Mouse (Mus musculus): ENCODE data around the gene Hist1h2ak.
"Not testable (repeated sequence)": the region's sequence is repeated elsewhere in the genome, so short reads cannot be mapped to it uniquely, and the experiment has no call there.

Hist1h2ak gene

DNA sequence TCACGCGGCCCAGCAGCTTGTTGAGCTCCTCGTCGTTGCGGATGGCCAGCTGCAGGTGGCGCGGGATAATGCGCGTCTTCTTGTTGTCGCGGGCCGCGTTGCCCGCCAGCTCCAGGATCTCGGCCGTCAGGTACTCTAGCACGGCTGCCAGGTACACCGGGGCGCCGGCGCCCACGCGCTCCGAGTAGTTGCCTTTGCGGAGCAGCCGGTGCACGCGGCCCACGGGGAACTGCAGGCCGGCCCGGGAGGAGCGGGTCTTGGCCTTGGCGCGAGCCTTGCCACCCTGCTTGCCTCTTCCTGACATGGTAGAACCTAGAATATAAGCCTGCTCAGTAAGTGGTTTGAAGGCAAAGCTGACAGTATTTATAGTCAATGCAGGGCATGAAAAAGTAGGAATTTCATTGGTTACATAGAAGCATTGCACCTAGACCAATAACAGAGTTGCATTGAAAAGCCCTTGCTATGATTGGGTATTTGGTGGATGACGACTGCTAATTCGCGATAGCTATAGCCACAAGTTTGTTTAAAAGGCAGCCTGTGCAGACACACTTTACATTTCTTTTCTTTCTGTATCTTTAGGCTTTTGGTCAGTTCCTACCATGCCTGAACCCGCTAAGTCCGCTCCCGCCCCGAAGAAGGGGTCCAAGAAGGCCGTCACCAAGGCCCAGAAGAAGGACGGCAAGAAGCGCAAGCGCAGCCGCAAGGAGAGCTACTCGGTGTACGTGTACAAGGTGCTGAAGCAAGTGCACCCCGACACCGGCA, at the start of gene Hist1h2ak, which contains the start of gene Hist1h2bn:
Gene Hist1h2ak, minus strand, starts transcription at position 304 of the 762 bp plus-strand sequence.
Gene Hist1h2bn, plus strand, starts transcription at position 600 of the 762 bp plus-strand sequence.
- DNase-seq (ENCODE audit: low read depth, low spot score), result peak; percentile 90

GRCm38 (mm10) chr13:21803058-21803457, 49.4 kb upstream of the Hist1h2ak start:
- not testable (repeated sequence) for DNase-seq (ENCODE audit: low read depth, low spot score)

DNA sequence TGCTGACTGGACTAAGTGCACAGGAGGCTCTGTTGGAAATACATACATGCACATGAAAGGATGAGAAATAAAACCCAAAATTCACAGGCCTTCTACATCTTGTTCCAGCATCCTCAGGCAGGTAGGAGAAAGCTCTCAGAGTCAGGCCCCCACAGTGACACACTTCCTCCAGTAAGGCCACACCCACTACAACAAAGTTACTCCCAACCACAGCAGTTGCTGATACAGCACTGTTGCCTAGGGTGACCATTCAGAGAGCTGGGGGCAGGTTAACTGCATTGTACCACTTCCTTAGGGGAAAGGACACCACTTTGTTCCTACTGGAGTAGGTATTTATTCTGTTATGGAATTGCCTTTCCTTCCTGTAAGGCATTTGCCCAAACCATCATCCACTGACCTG, 43.5 kb upstream of the Hist1h2ak start:
- DNase-seq (ENCODE audit: low read depth, low spot score), result not testable (repeated sequence)

DNA sequence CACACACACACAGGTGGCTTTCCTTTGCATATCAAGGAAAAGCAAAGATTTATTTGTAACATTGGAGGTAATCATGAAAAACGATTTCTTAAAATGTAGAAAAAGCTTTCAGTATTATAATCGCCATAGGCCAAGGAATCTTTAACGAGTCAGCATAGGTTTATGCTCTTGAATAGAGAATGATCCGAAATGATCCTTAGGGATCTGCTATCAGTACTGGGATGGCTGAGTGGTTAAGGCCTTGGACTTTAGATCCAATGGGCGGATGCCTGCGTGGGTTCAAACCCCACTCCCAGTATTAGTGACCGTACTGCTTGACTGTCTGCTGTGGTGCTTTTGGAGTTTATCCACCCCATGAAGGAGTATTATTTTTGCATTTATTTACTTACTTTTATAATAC, 42.0 kb upstream of the Hist1h2ak start:
- no peak for DNase-seq (ENCODE audit: low read depth, low spot score)

DNA sequence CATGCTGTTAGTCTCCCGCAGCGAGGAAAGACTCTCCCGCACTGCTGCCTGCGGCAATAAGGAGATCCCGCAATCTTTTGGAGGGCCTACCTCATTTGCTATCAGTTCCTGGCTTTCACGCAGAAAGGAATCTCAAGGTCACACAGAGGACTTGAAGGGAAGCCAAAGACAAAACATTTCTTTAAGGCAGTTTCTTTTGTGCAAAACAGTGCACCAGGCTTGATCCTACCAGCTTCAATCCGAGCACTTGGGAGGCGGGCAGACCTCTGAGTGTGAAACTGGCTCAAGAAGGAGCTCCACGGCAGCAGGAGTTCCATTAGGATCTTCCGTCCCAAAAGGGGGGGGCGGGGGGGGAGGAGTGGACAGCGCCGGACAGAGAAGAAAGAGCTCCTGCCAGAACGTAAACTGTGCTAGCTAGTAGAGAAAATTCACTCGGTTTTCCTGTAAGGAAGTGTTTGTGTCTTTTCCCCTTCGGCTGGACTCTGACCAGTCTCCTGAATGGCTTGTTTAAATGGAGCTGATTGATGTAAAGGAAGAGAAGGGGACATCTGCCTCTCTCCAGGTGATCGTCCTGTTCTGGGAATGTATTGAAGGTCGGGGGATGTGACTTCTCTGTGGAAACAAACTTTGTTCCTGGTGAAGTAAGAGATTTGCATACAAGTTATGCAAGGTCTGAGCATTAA, 37.1 kb upstream of the Hist1h2ak start:
- DNase-seq (ENCODE audit: low read depth, low spot score), result no peak

- no peak for DNase-seq (ENCODE audit: low read depth, low spot score)
These were observed 36.3 kb upstream of the Hist1h2ak start for GRCm38 (mm10) chr13:21789925-21790324.

- no peak for DNase-seq (ENCODE audit: low read depth, low spot score)
These were observed 34.4 kb upstream of the Hist1h2ak start for GRCm38 (mm10) chr13:21787760-21788593.

GRCm38 (mm10) chr13:21786899-21787629, 33.4 kb upstream of the Hist1h2ak start, which contains the start of the genes Hist1h2an and Hist1h2bp:
Hist1h2an (minus strand) TSS chr13:21787218.
Hist1h2bp (plus strand) TSS chr13:21787461.
- peak; percentile 98 for DNase-seq (ENCODE audit: low read depth, low spot score)

DNA sequence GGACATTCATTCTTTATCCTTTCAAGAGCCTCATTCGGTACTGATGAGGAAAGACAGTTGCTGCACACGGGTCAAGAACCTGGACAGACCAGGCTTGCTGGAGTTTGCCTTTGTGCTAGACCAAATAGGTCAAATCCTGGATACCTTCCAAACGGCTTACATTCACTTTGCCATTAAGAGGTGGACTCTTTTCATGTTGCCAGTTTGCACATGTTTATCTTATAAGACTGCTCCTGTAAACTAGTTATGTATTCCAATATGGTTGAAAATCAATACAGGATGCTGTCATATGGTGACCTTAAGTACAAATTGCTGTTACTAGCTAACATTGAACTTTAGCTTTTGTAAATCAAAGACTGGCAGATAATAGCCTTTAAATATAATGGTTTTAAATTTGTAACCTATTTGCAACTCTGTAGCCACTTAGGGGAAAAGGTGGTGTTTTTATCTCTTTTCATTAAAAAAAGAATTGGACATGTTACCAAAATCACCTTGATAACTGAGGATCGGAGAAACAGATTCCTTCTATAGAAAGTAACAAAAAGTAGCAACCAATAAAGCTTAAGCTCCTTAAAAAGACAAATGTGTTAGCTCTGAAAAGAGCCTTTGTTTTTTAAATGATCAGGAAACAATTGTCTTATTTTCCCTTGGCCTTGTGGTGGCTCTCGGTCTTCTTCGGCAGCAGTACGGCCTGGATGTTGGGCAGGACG, 32.7 kb upstream of the Hist1h2ak start:
- no peak for DNase-seq (ENCODE audit: low read depth, low spot score)

DNA sequence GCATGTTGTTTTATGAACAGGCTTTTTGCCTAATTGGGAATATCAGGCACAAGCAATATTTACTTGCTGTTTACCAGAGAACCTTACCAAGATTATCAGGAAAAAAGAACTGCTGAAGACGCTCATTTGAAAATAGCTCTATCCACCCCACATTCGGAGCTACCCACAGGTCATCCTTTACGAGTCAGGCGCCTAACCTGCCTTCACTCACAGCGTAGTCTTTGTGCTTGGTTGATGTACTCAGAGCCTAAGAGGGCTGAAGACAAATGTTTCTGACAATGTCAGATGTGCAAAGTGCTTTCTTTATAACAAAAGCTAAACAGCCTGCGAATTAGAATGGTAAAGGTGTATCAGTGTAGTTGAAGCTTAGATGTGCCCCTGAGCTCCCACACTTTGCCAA, 30.7 kb upstream of the Hist1h2ak start:
- DNase-seq (ENCODE audit: low read depth, low spot score), result no peak

- DNase-seq (ENCODE audit: low read depth, low spot score), result no peak
These were observed 30.1 kb upstream of the Hist1h2ak start for GRCm38 (mm10) chr13:21783734-21784161.

DNA sequence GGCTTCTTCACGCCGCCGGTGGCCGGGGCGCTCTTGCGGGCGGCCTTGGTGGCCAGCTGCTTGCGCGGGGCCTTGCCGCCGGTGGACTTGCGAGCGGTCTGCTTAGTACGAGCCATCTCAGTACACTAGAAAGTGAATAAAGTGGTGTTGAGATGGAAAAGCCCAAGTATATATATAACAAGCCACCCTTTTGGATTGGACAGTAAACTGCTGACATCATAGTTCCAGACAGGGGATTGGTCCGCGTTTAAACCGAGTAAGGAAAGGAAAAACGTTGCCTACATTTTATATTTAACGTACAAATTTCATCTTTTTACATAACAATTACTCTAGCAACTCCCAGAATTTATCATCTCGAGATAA, 29.6 kb upstream of the Hist1h2ak start, which contains the start of gene Hist1h3i:
Gene Hist1h3i, minus strand, starts transcription at position 116 of the 363 bp plus-strand sequence.
- peak; percentile 85 for DNase-seq (ENCODE audit: low read depth, low spot score)

DNA sequence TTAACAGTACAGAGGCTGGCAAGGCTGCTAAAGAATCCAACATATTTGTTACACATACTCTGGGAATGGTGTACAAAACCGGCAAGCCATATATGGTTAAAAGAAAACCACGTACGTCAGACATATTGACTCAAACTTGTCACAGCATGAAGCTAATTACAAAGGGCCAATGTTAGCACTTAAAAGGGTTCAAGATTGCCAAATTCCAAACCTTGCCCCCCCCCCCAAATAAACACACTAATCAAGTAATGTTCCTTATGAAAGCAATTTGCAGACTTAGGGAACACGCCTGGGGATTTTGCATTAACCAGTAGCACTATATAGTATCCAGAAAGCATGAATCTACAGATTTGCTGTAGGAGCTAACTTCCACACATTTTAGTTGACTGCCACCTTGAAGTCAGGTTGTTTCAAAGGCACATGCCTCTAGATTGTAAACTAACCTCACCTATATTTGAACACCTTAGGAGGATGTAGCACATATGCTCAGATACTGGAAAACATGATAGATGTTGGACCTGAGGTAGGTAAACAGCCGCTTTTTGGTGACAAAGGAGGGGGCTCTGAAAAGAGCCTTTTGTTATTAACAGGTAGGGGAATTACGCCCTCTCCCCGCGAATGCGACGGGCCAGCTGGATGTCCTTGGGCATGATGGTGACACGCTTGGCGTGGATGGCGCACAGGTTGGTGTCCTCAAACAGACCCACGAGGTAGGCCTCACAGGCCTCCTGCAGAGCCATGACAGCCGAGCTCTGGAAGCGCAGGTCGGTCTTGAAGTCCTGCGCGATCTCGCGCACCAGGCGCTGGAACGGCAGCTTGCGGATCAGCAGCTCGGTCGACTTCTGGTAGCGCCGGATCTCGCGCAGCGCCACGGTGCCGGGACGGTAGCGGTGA, 29.0 kb upstream of the Hist1h2ak start:
- DNase-seq (ENCODE audit: low read depth, low spot score), result not testable (repeated sequence)

GRCm38 (mm10) chr13:21781639-21782038, 28.0 kb upstream of the Hist1h2ak start:
- no peak for DNase-seq (ENCODE audit: low read depth, low spot score)

- DNase-seq (ENCODE audit: low read depth, low spot score), result no peak
These were observed 27.5 kb upstream of the Hist1h2ak start for GRCm38 (mm10) chr13:21781021-21781555.

DNA sequence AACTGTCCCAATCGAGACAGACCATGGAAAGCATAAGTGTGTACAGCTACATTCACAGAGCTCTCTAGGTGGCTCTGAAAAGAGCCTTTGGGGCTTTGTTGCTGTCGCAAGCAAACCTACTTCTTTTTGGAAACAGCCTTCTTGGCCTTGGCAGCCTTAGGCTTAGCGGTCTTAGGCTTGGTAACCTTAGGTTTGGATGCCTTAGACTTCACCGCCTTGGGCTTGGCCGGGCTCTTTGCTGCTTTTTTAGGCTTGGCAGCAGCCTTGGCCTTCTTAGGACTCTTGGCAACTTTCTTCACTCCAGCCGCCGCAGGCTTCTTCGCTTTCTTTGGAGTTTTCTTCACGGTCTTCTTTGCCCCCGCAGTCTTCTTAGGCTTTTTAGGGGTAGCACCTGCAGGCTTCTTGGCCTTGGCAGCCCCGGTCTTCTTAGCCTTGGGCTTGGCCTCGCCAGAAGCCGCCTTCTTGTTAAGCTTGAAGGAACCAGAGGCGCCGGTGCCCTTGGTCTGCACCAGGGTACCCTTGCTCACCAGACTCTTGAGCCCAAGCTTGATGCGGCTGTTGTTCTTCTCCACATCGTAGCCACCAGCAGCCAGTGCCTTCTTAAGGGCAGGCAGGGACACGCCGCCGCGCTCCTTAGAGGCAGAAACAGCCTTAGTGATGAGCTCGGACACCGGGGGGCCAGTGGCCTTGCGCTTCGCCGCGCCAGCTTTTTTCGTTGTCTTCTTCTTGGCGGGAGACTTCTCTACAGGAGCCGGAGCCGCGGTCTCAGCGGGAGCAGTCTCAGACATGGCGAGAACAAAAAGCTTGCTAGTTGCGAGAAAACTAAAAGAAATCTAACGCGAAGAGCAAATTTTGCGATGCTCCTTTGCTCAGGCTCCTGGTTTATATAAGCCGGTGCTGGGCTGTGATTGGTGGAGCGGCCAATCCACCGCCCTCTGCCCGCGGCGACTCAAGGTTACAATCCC, 26.4 kb upstream of the Hist1h2ak start, which contains the start of gene Hist1h1b:
Gene Hist1h1b, minus strand, starts transcription at position 859 of the 965 bp plus-strand sequence.
- peak; percentile 54 for DNase-seq (ENCODE audit: low read depth, low spot score)

DNA sequence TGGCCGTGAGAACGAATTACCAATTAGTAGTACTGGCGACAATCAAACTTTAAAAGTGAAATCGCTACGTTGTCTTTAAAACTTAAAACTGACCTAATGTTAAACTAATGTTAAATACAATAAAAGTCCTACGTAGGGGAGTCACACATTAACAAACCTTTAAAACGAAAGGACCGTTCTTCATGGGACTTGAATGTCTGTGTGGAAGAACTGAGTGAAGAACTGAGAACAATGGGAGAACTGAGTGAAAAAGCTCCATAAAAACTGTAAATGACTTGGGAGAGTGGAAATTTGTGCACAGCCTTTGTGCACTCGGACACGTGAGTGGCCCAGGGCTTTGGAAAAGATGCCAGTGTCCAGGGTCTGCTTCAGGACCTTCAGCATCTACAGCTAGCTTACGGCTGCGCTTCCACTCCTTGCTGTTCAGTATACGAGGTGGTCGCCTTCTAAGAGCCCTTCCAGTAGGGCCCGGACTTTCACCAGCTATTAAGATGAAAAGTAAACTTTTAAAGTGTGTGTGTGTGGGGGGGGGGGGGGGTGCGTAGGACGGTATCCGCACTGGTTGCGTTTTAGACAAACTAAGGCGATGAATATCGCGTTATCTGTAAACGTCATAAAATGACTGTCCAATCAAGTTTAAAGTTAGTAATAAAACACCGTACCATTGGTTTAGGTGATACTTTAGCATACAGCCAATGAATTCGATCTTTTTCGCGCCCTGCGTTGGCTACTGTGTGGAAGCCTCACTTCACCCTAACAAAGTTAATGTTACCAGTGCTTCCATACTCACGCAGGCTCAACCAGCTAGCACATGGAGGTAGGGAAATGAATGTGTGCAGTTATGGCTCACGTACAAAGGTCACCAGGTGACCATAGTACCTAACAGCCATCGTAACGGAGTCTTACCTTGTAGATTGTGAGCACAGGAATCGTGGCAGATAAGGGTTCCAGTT, 25.5 kb upstream of the Hist1h2ak start:
- peak; percentile 87 for DNase-seq (ENCODE audit: low read depth, low spot score)

Measured in skeletal muscle tissue, adult 2 months (tissue).